Mouse (Mus musculus): Measurements from ENCODE around the gene Spata16.

The Spata16 gene

DNA sequence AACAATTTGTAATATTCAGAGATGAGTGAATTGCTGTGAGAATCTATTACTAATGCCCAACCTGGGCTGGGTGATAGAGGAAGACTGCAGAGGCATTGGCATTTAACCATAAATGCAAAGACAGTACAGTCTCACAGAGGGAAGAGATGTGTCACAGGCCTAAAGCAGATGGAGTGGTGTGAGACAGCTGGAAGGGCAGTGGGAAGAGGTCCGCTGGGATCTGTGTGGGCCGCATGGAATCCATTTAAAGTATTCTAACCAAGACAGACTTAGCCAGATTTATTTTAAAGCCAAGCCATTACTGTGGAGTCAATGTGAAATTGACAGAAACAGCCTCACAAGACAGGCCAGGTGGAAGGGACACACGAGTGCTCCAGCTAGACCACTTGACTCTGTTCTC, 343.0 kb downstream of the Spata16 start:
- DNase-seq = no peak

DNA sequence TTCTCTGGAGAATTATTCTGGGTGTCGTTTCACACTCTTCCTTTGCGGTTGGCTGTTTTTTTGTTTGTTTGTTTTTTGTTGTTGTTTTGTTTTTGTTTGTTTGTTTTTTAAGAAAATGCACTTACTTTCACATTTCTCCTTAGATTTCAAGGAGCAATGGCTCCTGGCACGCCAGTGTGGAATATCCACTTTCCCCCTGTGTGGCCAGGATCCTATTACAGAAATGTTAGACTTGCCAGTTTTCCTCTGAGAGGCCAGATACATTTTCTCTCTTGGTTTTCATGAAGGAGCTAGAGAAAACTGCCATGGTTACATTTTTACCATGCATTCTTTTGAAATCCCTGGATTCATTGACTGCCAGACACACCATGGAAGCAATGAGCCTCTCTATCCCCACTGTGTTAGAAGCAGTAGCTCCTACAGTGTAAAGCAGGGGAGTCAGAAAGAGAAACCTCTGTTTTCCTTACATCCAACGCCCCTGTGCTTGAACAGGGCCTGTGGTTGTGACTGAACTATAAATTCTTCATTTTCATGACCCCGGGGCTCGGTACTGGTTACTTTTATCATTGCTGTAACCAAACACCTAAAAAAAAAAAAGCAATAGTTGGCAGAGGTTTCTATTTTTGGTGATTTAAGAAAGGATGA, 344.7 kb downstream of the Spata16 start:
- DNase-seq = no peak

DNA sequence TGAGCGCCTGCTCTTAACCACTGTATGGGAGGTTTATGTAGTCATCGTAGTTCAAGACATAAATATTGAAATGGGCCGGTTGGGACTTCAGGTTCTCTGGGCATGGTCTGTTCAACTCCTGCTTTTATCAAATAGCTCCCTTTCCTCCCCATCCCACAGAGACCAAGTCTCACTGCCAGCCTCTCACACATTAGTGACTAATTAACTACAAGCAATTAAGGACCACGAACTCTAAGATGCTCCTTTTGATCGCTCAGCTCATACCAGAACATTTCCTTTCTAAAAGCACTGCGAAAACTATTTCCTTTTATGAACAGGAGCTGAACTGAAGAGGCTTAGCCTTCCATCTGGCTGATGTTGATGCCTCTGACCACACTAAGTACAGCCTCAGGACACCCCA, 346.3 kb downstream of the Spata16 start:
- DNase-seq = no peak

DNA sequence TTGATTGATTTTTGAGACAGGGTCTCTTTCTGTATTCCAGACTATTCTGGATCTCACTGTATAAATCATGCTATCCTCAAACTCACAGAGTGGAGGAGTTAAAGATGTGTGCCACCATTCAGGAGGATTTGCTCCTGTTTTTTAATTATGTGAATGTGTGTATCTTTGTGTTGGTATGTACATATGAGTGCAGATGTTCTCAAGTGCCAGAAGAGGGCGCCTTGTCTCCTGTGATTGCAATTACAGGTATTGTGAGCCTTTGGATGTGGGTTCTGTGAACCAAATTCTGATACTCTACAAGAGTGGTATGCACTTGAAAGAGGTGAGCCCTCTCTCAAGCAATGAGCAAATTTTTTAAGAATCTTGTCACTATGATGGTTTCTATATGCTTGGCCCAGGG, 369.4 kb downstream of the Spata16 start:
- no peak for DNase-seq

GRCm38 (mm10) chr3:27027957-27028356, 390.5 kb downstream of the Spata16 start:
- no peak for DNase-seq

DNA sequence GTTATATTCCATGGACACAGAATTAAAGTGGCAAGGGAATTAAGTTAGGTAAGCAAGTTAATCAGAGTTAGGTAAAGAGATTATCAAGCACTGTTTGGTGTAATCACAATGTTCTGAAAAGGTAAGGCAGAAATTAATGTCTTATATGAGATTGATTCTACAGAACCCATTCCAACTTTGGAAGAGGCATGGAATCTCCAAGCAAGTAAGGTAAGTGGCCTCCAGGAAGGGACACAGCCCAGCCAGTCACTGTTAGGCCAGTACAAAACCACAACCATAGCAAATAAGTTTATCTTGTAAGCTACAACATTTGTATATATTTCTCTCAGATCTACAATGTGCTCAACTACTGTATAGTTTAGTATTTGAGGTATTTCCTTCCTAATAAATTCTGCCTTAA, 391.1 kb downstream of the Spata16 start:
- DNase-seq = no peak

DNA sequence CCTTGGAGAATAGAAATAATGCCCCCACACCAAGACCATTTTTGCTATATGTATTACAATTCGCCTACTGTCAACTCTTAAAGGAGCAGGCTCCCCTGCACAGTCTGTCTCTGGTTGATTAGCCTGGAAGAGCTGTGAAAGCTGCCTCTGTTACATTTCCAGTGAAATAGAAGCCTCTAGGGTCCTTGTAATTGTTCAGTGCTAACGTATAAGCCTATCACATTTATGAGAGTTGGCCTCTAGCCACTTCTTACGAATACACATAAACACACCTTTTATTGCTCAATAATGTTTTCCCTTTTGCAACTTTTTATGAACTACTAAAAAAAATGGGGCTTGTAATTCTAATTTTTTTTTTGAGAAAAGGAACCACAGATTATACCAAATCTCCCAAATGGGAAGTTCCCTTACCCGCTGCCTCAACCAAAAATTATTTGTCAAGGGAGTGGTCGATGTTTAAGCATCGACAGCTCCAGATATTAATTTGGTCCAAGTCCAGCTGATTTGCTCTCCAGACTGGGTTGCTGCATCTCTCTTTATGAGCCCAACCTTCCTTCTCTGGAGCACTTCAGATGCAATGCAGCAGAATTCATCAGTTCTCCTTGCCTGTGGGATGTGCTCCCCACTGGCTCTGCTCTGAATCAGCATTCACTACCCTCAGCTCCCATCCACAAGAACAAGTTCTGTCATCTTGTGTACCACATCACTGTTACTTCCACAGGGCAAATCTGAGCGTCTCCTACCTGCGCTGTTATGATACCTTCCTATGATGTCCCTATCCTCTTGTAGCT, 392.8 kb downstream of the Spata16 start:
- DNase-seq = no peak
